Mouse (Mus musculus): Measurements from ENCODE around the gene Itih2. TPM values are rescaled to one million over a fixed set of nuclear protein-coding genes. Genes with fewer than 3 reads are reported as not detected.

The Itih2 gene
- polyA plus RNA-seq, 1 experiment, result not detected

DNA sequence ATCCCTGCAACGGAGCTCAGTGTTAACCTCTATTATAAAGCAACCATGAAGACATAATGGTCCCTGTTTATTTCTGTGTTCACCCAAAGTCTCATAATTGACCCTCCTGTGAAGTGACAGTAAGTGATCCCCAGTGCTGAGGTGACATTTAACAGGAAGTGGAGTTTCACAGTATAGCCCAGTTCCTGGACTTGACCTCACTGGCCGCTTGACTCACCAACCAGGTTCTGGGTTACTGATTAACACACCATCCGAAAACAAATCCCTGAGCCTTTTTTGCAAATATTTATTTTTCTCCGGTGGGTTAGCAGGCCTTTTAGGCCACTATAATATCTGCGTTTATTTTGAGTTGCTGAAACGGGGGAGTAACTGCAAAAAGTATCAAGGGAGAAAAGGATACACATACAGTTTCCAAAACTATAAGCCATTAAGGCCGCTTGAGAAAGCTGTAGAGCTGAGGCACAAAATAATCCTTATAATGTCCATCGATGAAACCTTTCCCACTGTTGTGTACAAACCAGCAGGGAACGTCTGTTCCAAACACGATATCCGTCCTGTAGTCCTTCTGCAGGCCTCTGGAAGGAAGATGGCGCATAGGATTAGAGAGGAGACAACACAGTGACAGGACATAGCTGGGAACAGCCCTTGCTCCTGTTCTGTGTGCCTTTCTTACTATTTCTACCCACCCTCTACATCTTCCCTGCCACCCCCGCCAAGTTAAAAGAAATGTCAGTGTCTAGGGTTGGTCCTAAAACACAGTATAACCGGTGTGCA lies 36.7 kb downstream of the Itih2 start:
- Histone ChIP-seq H3K36me3 (ENCODE audit: control insufficient read depth, insufficient read depth, low read length) (peaks cover 24% of the 10 kb centered on the region), H3K4me1 (ENCODE audit: control insufficient read depth, insufficient read depth, insufficient read length, low read length) (peaks cover 2% of the 10 kb centered on the region; the same call in 1 of the 2 replicates), H3K27ac (ENCODE audit: insufficient read depth, low read depth, low read length) (no peak overlapping the region), H3K27me3 (ENCODE audit: control insufficient read depth, insufficient read depth, low read length) (no peaks in the 10 kb centered on the region), H3K4me3 (ENCODE audit: low read depth, low read length) (no peak overlapping the region)
- WGBS, result 55% methylated on average over 14 of the region's 14 CpGs
- TF ChIP-seq POLR2A (IDR thresholded peaks at IDR 0.05; ENCODE audit: low read depth, low read length), result no peak
- no peak for TF ChIP-seq CTCF (IDR thresholded peaks at IDR 0.05; ENCODE audit: extremely low read depth, insufficient read length, insufficient replicate concordance, low read depth, low read length)

DNA sequence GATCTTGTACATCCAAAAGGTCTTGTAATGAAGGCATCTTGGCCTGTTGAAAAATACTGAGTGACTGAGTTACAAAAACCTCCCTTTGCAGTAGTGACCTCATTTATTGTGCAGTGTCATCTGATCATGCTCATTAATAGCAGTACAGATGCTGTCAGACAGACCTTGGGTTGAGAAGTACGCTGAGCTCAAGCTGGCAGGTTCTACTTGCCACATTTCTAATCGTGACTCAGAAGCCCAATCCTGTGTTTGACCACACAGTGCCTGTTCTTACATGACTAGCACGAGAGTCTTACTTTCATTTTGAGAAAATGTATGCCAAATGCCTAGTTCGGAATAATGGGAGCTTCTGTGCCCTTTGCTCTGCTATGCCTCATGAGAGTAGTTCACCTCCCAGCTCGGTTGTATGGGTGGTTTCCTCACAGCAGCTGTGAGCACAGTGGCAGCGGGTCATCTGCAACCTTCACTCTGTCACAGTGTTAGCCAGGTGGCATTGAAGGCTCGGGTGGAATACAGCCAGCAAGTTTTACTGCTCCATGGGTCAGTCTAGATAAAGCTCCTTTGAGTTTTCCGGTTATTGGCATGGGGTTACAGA lies 43.8 kb downstream of the Itih2 start:
- 52% methylated on average over 8 of the region's 8 CpGs for WGBS
- no peak overlapping the region for H3K4me3 ChIP-seq (ENCODE audit: low read depth, low read length)
- no peak for TF ChIP-seq POLR2A (IDR thresholded peaks at IDR 0.05; ENCODE audit: low read depth, low read length)
- no peak for TF ChIP-seq CTCF (IDR thresholded peaks at IDR 0.05; ENCODE audit: extremely low read depth, insufficient read length, insufficient replicate concordance, low read depth, low read length)
- no peak overlapping the region for H3K27ac ChIP-seq (ENCODE audit: insufficient read depth, low read depth, low read length)
- no peaks in the 10 kb centered on the region for H3K27me3 ChIP-seq (ENCODE audit: control insufficient read depth, insufficient read depth, low read length)
- H3K36me3 ChIP-seq (ENCODE audit: control insufficient read depth, insufficient read depth, low read length), result peaks cover 27% of the 10 kb centered on the region
- H3K4me1 ChIP-seq (ENCODE audit: control insufficient read depth, insufficient read depth, insufficient read length, low read length), result peaks cover 2% of the 10 kb centered on the region; the same call in 1 of the 2 replicates

GRCm38 (mm10) chr2:10082737-10083136 lies 48.5 kb downstream of the Itih2 start:
- H3K27me3 ChIP-seq (ENCODE audit: control insufficient read depth, insufficient read depth, low read length), result no peaks in the 10 kb centered on the region
- H3K36me3 ChIP-seq (ENCODE audit: control insufficient read depth, insufficient read depth, low read length), result peaks cover 3% of the 10 kb centered on the region; the same call in 1 of the 2 replicates
- no peak overlapping the region for H3K27ac ChIP-seq (ENCODE audit: insufficient read depth, low read depth, low read length)
- H3K4me1 ChIP-seq (ENCODE audit: control insufficient read depth, insufficient read depth, insufficient read length, low read length), result peaks cover 12% of the 10 kb centered on the region; the same call in 1 of the 2 replicates
- TF ChIP-seq POLR2A (IDR thresholded peaks at IDR 0.05; ENCODE audit: low read depth, low read length) (no peak), CTCF (IDR thresholded peaks at IDR 0.05; ENCODE audit: extremely low read depth, insufficient read length, insufficient replicate concordance, low read depth, low read length) (no peak)
- H3K4me3 ChIP-seq (ENCODE audit: low read depth, low read length), result no peak overlapping the region
- WGBS, result 79% methylated on average over 1 of the region's 1 CpGs

- WGBS, result 85% methylated on average over 5 of the region's 5 CpGs
- peaks cover 3% of the 10 kb centered on the region; the same call in 1 of the 2 replicates for H3K36me3 ChIP-seq (ENCODE audit: control insufficient read depth, insufficient read depth, low read length)
- H3K27me3 ChIP-seq (ENCODE audit: control insufficient read depth, insufficient read depth, low read length), result no peaks in the 10 kb centered on the region
- H3K27ac ChIP-seq (ENCODE audit: insufficient read depth, low read depth, low read length), result no peak overlapping the region
- TF ChIP-seq POLR2A (IDR thresholded peaks at IDR 0.05; ENCODE audit: low read depth, low read length) (no peak), CTCF (IDR thresholded peaks at IDR 0.05; ENCODE audit: extremely low read depth, insufficient read length, insufficient replicate concordance, low read depth, low read length) (no peak)
- H3K4me3 ChIP-seq (ENCODE audit: low read depth, low read length), result no peak overlapping the region
- H3K4me1 ChIP-seq (ENCODE audit: control insufficient read depth, insufficient read depth, insufficient read length, low read length), result peaks cover 15% of the 10 kb centered on the region; the same call in 1 of the 2 replicates
These were observed 49.6 kb downstream of the Itih2 start for GRCm38 (mm10) chr2:10081453-10082080.

DNA sequence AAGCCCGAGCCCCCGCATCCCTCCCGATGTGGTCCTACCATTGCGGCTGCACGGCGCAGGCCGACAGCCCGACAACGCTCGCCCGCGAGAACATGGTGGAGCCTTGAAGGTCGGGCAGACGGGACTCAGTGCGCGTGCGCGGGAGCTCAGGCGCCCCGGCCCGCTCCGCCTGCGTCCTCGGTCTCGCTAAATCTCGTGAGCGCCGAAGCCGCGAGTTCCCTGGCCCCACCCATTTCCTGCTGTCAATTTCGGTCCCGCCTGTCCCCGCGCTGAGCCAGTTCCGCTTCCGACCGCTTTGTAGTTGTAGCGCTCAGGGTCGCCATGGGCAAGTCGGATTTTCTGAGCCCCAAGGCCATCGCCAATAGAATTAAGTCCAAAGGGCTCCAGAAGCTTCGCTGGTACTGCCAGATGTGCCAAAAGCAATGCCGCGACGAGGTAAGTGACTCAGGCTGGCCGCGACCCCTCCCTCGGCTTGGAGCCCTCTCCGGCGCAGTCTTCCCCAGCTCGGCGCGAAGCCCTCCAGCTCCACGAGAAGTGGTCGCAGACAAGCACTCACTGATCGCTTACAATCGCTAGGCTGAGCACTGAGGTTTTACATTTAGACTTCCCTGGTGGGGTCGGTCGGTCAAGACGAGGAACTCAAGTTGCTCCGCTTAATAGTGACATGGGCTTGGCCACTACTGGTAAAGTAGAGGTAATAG lies 50.7 kb downstream of the Itih2 start, which contains the start of the genes Atp5c1 and Kin:
Gene Atp5c1 (minus strand): TSS at position 201 of the 701 bp plus-strand sequence.
Gene Kin (plus strand): TSS at position 284 of the 701 bp plus-strand sequence.
- peaks cover 21% of the 10 kb centered on the region for H3K4me1 ChIP-seq (ENCODE audit: control insufficient read depth, insufficient read depth, insufficient read length, low read length)
- TF ChIP-seq POLR2A (IDR thresholded peaks at IDR 0.05; ENCODE audit: low read depth, low read length) (peak; percentile 78), CTCF (IDR thresholded peaks at IDR 0.05; ENCODE audit: extremely low read depth, insufficient read length, insufficient replicate concordance, low read depth, low read length) (peak; percentile 41; the same call in 1 of the 2 replicates)
- WGBS, result under 1% methylated on average over 61 of the region's 61 CpGs
- peak within 1 kb of the TSS; percentile 94 for H3K4me3 ChIP-seq (ENCODE audit: low read depth, low read length)
- no peaks in the 10 kb centered on the region for H3K27me3 ChIP-seq (ENCODE audit: control insufficient read depth, insufficient read depth, low read length)
- peak within 1 kb of the TSS; percentile 98 for H3K27ac ChIP-seq (ENCODE audit: insufficient read depth, low read depth, low read length)
- H3K36me3 ChIP-seq (ENCODE audit: control insufficient read depth, insufficient read depth, low read length), result no peaks in the 10 kb centered on the region

DNA sequence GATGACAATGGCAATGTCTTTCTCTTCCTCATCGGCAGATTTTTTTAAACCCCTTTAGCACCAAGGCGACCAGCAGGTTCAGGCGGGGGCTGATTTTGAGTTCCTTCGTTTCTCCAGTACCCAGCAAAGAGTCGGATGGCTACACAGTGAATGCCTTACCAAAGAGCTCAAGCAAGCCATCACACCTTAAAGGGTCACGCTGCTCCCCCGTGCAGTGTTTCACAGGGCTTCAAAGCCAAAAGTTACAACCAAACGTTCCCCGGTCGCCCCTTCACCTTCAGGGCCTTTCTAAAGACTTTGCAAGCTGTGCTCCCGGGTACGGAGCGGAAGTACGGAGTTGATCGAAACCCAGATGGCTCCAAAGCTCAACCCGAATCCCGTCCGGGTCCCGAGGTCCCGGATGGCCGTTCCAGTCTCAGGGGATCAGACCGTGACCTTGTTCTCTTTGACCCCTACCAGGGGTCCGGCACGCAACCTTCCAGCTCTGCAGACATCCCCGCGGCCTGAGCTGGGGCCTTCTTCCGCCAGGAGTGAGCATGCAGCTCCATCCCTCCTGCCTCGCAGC lies 51.4 kb downstream of the Itih2 start:
- H3K4me1 ChIP-seq (ENCODE audit: control insufficient read depth, insufficient read depth, insufficient read length, low read length), result peaks cover 26% of the 10 kb centered on the region
- H3K36me3 ChIP-seq (ENCODE audit: control insufficient read depth, insufficient read depth, low read length), result no peaks in the 10 kb centered on the region
- peak overlapping the region; percentile 94 for H3K4me3 ChIP-seq (ENCODE audit: low read depth, low read length)
- peak overlapping the region; percentile 98 for H3K27ac ChIP-seq (ENCODE audit: insufficient read depth, low read depth, low read length)
- WGBS, result under 1% methylated on average over 28 of the region's 28 CpGs
- no peak for TF ChIP-seq POLR2A (IDR thresholded peaks at IDR 0.05; ENCODE audit: low read depth, low read length)
- TF ChIP-seq CTCF (IDR thresholded peaks at IDR 0.05; ENCODE audit: extremely low read depth, insufficient read length, insufficient replicate concordance, low read depth, low read length), result no peak
- H3K27me3 ChIP-seq (ENCODE audit: control insufficient read depth, insufficient read depth, low read length), result no peaks in the 10 kb centered on the region
